Mouse (Mus musculus) stomach, embryonic 15.5 days (tissue): ENCODE results near the gene Olig2. TPM values are rescaled to one million over a fixed set of nuclear protein-coding genes. Genes with fewer than 3 reads are reported as not detected.

Experiments used
- ATAC-seq: fragments of 200-750 bp; cut with Nextera tagmentation; 2 replicates; pipeline ENCODE4 v1.8.0; 2017; ENCODE audit warnings: low read depth, moderate number of reproducible peaks, moderate TSS enrichment; ENCODE audit not compliant: insufficient read depth, low FRiP score
- H3K27ac ChIP-seq: fragments of 300-500 bp; sonication (generic); 2 replicates; pipeline ENCODE4 v1.5.1; 2015; ENCODE audit warnings: mild to moderate bottlenecking, inconsistent platforms
- H3K27me3 ChIP-seq: fragments of 300-500 bp; sonication (generic); replicated peaks from 2 replicates; pipeline ENCODE4 v1.6.1; 2015; ENCODE audit warnings: inconsistent platforms
- H3K36me3 ChIP-seq: fragments of 300-500 bp; sonication (generic); 2 replicates; pipeline ENCODE4 v1.6.1; 2015; ENCODE audit warnings: inconsistent platforms
- H3K4me1 ChIP-seq: fragments of 300-500 bp; sonication (generic); 2 replicates; pipeline ENCODE4 v1.6.1; 2015; ENCODE audit warnings: inconsistent platforms
- H3K4me2 ChIP-seq: fragments of 300-500 bp; sonication (generic); 2 replicates; pipeline ENCODE4 v1.6.1; 2015; ENCODE audit warnings: mild to moderate bottlenecking, inconsistent platforms
- H3K4me3 ChIP-seq: fragments of 300-500 bp; sonication (generic); replicated peaks from 2 replicates; pipeline ENCODE4 v1.5.1; 2015; ENCODE audit warnings: inconsistent platforms
- H3K9ac ChIP-seq: fragments of 300-500 bp; sonication (generic); 2 replicates; pipeline ENCODE4 v1.6.1; 2015; ENCODE audit warnings: inconsistent platforms
- H3K9me3 ChIP-seq: fragments of 300-500 bp; sonication (generic); 2 replicates; pipeline ENCODE4 v1.6.1; 2016; ENCODE audit warnings: inconsistent platforms
- WGBS: fragments of 180-500 bp; shearing (Covaris S2); methylation state at CpG from one replicate; pipeline ENCODE4 v1.1.7; 2015; 5-methylcytosine and 5-hydroxymethylcytosine counted together
- polyA plus RNA-seq: library from polyadenylated mRNA; unstranded; fragments of >200 nt; fragmentation: Nextera tagmentation; extraction: Ambion mirVana; gene quantifications from 2 replicates; pipeline ENCODE4 v1.2.1, GENCODE M21; 2015

The Olig2 gene
- polyA plus RNA-seq, 1 experiment from 2014 or later: not detected

GRCm38 (mm10) chr16:91217948-91218347 is 7.3 kb upstream of the Olig2 start:
- WGBS: 71% methylated on average over 6 of the region's 6 CpGs
- Histone ChIP-seq H3K9me3 (no peaks in the 10 kb centered on the region), H3K36me3 (no peaks in the 10 kb centered on the region), H3K4me3 (no peak overlapping the region), H3K4me2 (no peak overlapping the region), H3K27me3 (peaks cover 71% of the 10 kb centered on the region), H3K4me1 (peaks cover 9% of the 10 kb centered on the region; the same call in 1 of the 2 replicates), H3K27ac (no peak overlapping the region), H3K9ac (no peak overlapping the region)
- no peak for ATAC-seq

GRCm38 (mm10) chr16:91219246-91219645 is 6.0 kb upstream of the Olig2 start:
- Histone ChIP-seq H3K9ac (no peak overlapping the region), H3K27me3 (peaks cover 83% of the 10 kb centered on the region), H3K4me3 (no peak overlapping the region), H3K36me3 (no peaks in the 10 kb centered on the region), H3K4me2 (no peak overlapping the region), H3K27ac (no peak overlapping the region), H3K9me3 (no peaks in the 10 kb centered on the region), H3K4me1 (peaks cover 9% of the 10 kb centered on the region; the same call in 1 of the 2 replicates)
- WGBS: 13% methylated on average over 14 of the region's 14 CpGs
- no peak for ATAC-seq

- H3K4me2 ChIP-seq: peak overlapping the region; percentile 35
- peak overlapping the region; percentile 2 for H3K4me3 ChIP-seq
- H3K4me1 ChIP-seq: peaks cover 26% of the 10 kb centered on the region
- no peaks in the 10 kb centered on the region for H3K36me3 ChIP-seq
- peaks cover 98% of the 10 kb centered on the region for H3K27me3 ChIP-seq
- no peak overlapping the region for H3K27ac ChIP-seq
- no peaks in the 10 kb centered on the region for H3K9me3 ChIP-seq
- H3K9ac ChIP-seq: no peak overlapping the region
- 1% methylated on average over 25 of the region's 25 CpGs for WGBS
- ATAC-seq: no peak
Observed at GRCm38 (mm10) chr16:91222171-91222642, 3.0 kb upstream of the Olig2 start.

- H3K27me3 ChIP-seq: peaks cover 98% of the 10 kb centered on the region
- no peaks in the 10 kb centered on the region for H3K9me3 ChIP-seq
- H3K4me1 ChIP-seq: peaks cover 27% of the 10 kb centered on the region
- peak overlapping the region; percentile 2 for H3K4me3 ChIP-seq
- no peak overlapping the region for H3K27ac ChIP-seq
- no peak for ATAC-seq
- no peak overlapping the region for H3K9ac ChIP-seq
- no peaks in the 10 kb centered on the region for H3K36me3 ChIP-seq
- WGBS: under 1% methylated on average over 27 of the region's 27 CpGs
- H3K4me2 ChIP-seq: peak overlapping the region; percentile 35
Observed at GRCm38 (mm10) chr16:91222643-91223271, 2.5 kb upstream of the Olig2 start.

GRCm38 (mm10) chr16:91223327-91224067 is 1.8 kb upstream of the Olig2 start:
- WGBS: 2% methylated on average over 35 of the region's 35 CpGs
- Histone ChIP-seq H3K27ac (no peak overlapping the region), H3K4me1 (peaks cover 27% of the 10 kb centered on the region), H3K36me3 (no peaks in the 10 kb centered on the region), H3K27me3 (peaks cover 99% of the 10 kb centered on the region), H3K4me2 (no peak overlapping the region), H3K9ac (no peak overlapping the region), H3K4me3 (no peak overlapping the region), H3K9me3 (no peaks in the 10 kb centered on the region; the same call in 1 of the 2 replicates)
- no peak for ATAC-seq

GRCm38 (mm10) chr16:91224068-91224402 is 1.2 kb upstream of the Olig2 start:
- Histone ChIP-seq H3K27ac (no peak overlapping the region), H3K36me3 (no peaks in the 10 kb centered on the region), H3K4me2 (no peak overlapping the region), H3K9ac (no peak overlapping the region), H3K27me3 (peaks cover 99% of the 10 kb centered on the region), H3K4me3 (no peak overlapping the region), H3K4me1 (peaks cover 27% of the 10 kb centered on the region), H3K9me3 (no peaks in the 10 kb centered on the region; the same call in 1 of the 2 replicates)
- ATAC-seq: no peak
- 6% methylated on average over 10 of the region's 10 CpGs for WGBS

- Histone ChIP-seq H3K27ac (no peak overlapping the region), H3K9me3 (no peaks in the 10 kb centered on the region; the same call in 1 of the 2 replicates), H3K27me3 (peaks cover 99% of the 10 kb centered on the region), H3K36me3 (no peaks in the 10 kb centered on the region), H3K4me2 (peak overlapping the region; percentile 48), H3K4me1 (peaks cover 27% of the 10 kb centered on the region), H3K9ac (no peak overlapping the region), H3K4me3 (peak overlapping the region; percentile 27)
- no peak for ATAC-seq
- 1% methylated on average over 26 of the region's 26 CpGs for WGBS
Observed at GRCm38 (mm10) chr16:91224481-91225232, 600 bp upstream of the Olig2 start.

GRCm38 (mm10) chr16:91226038-91226882 is 1.0 kb downstream of the Olig2 start:
- Histone ChIP-seq H3K4me2 (peak overlapping the region; percentile 16), H3K9me3 (no peaks in the 10 kb centered on the region; the same call in 1 of the 2 replicates), H3K27ac (no peak overlapping the region), H3K9ac (no peak overlapping the region), H3K4me3 (peak overlapping the region; percentile 17; the same call in 1 of the 2 replicates), H3K36me3 (no peaks in the 10 kb centered on the region), H3K4me1 (peaks cover 27% of the 10 kb centered on the region), H3K27me3 (peaks cover 98% of the 10 kb centered on the region)
- WGBS: 1% methylated on average over 60 of the region's 60 CpGs
- ATAC-seq: no peak

GRCm38 (mm10) chr16:91226883-91227759 is 1.9 kb downstream of the Olig2 start:
- peak overlapping the region; percentile 17; the same call in 1 of the 2 replicates for H3K4me3 ChIP-seq
- H3K4me1 ChIP-seq: peaks cover 26% of the 10 kb centered on the region
- H3K27me3 ChIP-seq: peaks cover 98% of the 10 kb centered on the region
- no peak overlapping the region for H3K27ac ChIP-seq
- H3K9me3 ChIP-seq: no peaks in the 10 kb centered on the region; the same call in 1 of the 2 replicates
- H3K4me2 ChIP-seq: peak overlapping the region; percentile 16
- ATAC-seq: no peak
- no peak overlapping the region for H3K9ac ChIP-seq
- no peaks in the 10 kb centered on the region for H3K36me3 ChIP-seq
- WGBS: 1% methylated on average over 80 of the region's 85 CpGs

- WGBS: 1% methylated on average over 6 of the region's 6 CpGs
- no peak overlapping the region for H3K9ac ChIP-seq
- no peak overlapping the region for H3K27ac ChIP-seq
- no peaks in the 10 kb centered on the region for H3K36me3 ChIP-seq
- no peak overlapping the region for H3K4me3 ChIP-seq
- H3K4me2 ChIP-seq: no peak overlapping the region
- ATAC-seq: no peak
- no peaks in the 10 kb centered on the region; the same call in 1 of the 2 replicates for H3K9me3 ChIP-seq
- H3K27me3 ChIP-seq: peaks cover 98% of the 10 kb centered on the region
- peaks cover 20% of the 10 kb centered on the region for H3K4me1 ChIP-seq
Observed at GRCm38 (mm10) chr16:91227760-91228043, 2.4 kb downstream of the Olig2 start.
